Mouse (Mus musculus) CH12.LX (cell line): ENCODE measurements around the gene A630001G21Rik. TPM values are rescaled to one million over a fixed set of nuclear protein-coding genes. Genes with fewer than 3 reads are reported as not detected.

Source experiments
- DNase-seq: peaks from one replicate; pipeline ENCODE4 v3.0.0-alpha.2; 2013; ENCODE audit errors: extremely low read depth
- H3K27ac ChIP-seq: 2 replicates; pipeline ENCODE4 v1.5.1; 2012; ENCODE audit warnings: low read depth, mild to moderate bottlenecking, control low read depth, moderate library complexity; ENCODE audit not compliant: insufficient read depth
- H3K27me3 ChIP-seq: replicated peaks from 2 replicates; pipeline ENCODE3; 2012; ENCODE audit warnings: inconsistent platforms
- H3K36me3 ChIP-seq, 2 experiments: replicated peaks in 1 of 2; 2 replicates each; pipeline versions ENCODE3 to v1.6.1; 2012; ENCODE audit warnings: inconsistent platforms in 1 of 2, low read length in 1 of 2, mild to moderate bottlenecking in 1 of 2, mixed read lengths in 1 of 2, moderate library complexity in 1 of 2; ENCODE audit not compliant: control insufficient read depth in 1 of 2, insufficient read depth in 1 of 2
- H3K4me1 ChIP-seq, 2 experiments: 2 replicates each; pipeline ENCODE4 v1.6.1; 2012; ENCODE audit warnings: inconsistent platforms in 1 of 2, moderate library complexity in 1 of 2; ENCODE audit not compliant: insufficient read depth in 2 of 2, control insufficient read depth in 1 of 2
- H3K4me2 ChIP-seq: 2 replicates; pipeline ENCODE4 v1.6.1; 2012; ENCODE audit warnings: low read depth, mild to moderate bottlenecking, control low read depth; ENCODE audit not compliant: poor library complexity, insufficient read depth, severe bottlenecking
- H3K4me3 ChIP-seq, 3 experiments: fragments of 150-350 bp in 1 of 3; sonication (generic) in 1 of 3; replicated peaks in 1 of 3; 2 replicates each; pipeline versions ENCODE3 to v1.5.1; 2011 to 2012; ENCODE audit warnings: low read depth in 2 of 3, low read length in 2 of 3, mild to moderate bottlenecking in 2 of 3, moderate library complexity in 2 of 3, control low read depth in 1 of 3, improper control_type of control experiment in 1 of 3, inconsistent platforms in 1 of 3, mixed read lengths in 1 of 3; ENCODE audit not compliant: poor library complexity in 1 of 3
- H3K79me2 ChIP-seq: replicated peaks from 2 replicates; pipeline ENCODE4 v1.6.1; 2012; ENCODE audit warnings: mild to moderate bottlenecking, moderate library complexity; ENCODE audit not compliant: control insufficient read depth, poor library complexity, insufficient read depth, severe bottlenecking; ENCODE audit errors: extremely low read depth
- H3K9ac ChIP-seq: 2 replicates; pipeline ENCODE4 v1.6.1; 2012; ENCODE audit warnings: low read depth, mild to moderate bottlenecking, control low read depth, moderate library complexity; ENCODE audit not compliant: insufficient read depth
- H3K9me3 ChIP-seq: replicated peaks from 2 replicates; pipeline ENCODE3; 2012; ENCODE audit warnings: low read length, inconsistent platforms, mixed read lengths
- CHD2 ChIP-seq: IDR thresholded peaks from 2 replicates; pipeline ENCODE4 v1.6.1; 2011; ENCODE audit warnings: low read length, improper control_type of control experiment
- EP300 ChIP-seq: IDR thresholded peaks from 2 replicates; pipeline ENCODE4 v1.6.1; 2011; ENCODE audit warnings: low read length, improper control_type of control experiment
- ETS1 ChIP-seq: conservative IDR thresholded peaks from 2 replicates; pipeline ENCODE4 v1.6.1; 2012; ENCODE audit warnings: low read depth, mild to moderate bottlenecking, inconsistent platforms, low read length, improper control_type of control experiment, moderate library complexity
- GABPA ChIP-seq: IDR thresholded peaks from 2 replicates; pipeline ENCODE4 v1.6.1; 2012; ENCODE audit warnings: low read depth, low read length, improper control_type of control experiment, inconsistent platforms; ENCODE audit not compliant: insufficient replicate concordance
- IRF4 ChIP-seq: IDR thresholded peaks from 2 replicates; pipeline ENCODE4 v1.6.1; 2014; ENCODE audit warnings: low read depth, mild to moderate bottlenecking, inconsistent platforms, low read length, improper control_type of control experiment
- KAT2A ChIP-seq: IDR thresholded peaks from 2 replicates; pipeline ENCODE4 v1.6.1; 2012; ENCODE audit warnings: low read length, improper control_type of control experiment, inconsistent platforms; ENCODE audit not compliant: insufficient replicate concordance
- MAX ChIP-seq: IDR thresholded peaks from 2 replicates; pipeline ENCODE4 v1.6.1; 2011; ENCODE audit warnings: low read length, improper control_type of control experiment
- MAZ ChIP-seq: IDR thresholded peaks from 2 replicates; pipeline ENCODE4 v1.6.1; 2012; ENCODE audit warnings: low read depth, mild to moderate bottlenecking, inconsistent platforms, low read length, improper control_type of control experiment, moderate library complexity
- MEF2A ChIP-seq: IDR thresholded peaks from 2 replicates; pipeline ENCODE4 v1.6.1; 2014; ENCODE audit warnings: low read depth, mild to moderate bottlenecking, inconsistent platforms, low read length, improper control_type of control experiment, borderline replicate concordance
- MYC ChIP-seq: IDR thresholded peaks from 2 replicates; pipeline ENCODE4 v1.6.1; 2011; ENCODE audit warnings: low read depth, mild to moderate bottlenecking, improper control_type of control experiment, low read length
- PAX5 ChIP-seq: IDR thresholded peaks from 2 replicates; pipeline ENCODE4 v1.6.1; 2012; ENCODE audit warnings: low read length, inconsistent platforms, mixed read lengths
- RCOR1 ChIP-seq: conservative IDR thresholded peaks from 2 replicates; pipeline ENCODE4 v1.6.1; 2012; ENCODE audit warnings: low read depth, mild to moderate bottlenecking, inconsistent platforms, low read length, improper control_type of control experiment
- SMC3 ChIP-seq: IDR thresholded peaks from 2 replicates; pipeline ENCODE4 v1.6.1; 2011; ENCODE audit warnings: low read depth, low read length, improper control_type of control experiment
- ZKSCAN1 ChIP-seq: IDR thresholded peaks from 2 replicates; pipeline ENCODE4 v1.6.1; 2012; ENCODE audit warnings: low read depth, inconsistent platforms, low read length, improper control_type of control experiment, borderline replicate concordance
- ZNF384 ChIP-seq: IDR thresholded peaks from 2 replicates; pipeline ENCODE4 v1.6.1; 2012; ENCODE audit warnings: low read depth, low read length, improper control_type of control experiment, inconsistent platforms
- dilution Hi-C: fragments of 300-500 bp; cut with MboI; formaldehyde crosslinking; loops from 2 replicates; pipeline ENCODE4 v1.14.3; 2020; ENCODE audit warnings: low sequenced_read_pairs; ENCODE audit not compliant: extremely low pct_unique_long_range_greater_than_20kb, extremely low pct_ligation_motif_present
- in situ Hi-C: fragments of 300-500 bp; cut with MboI; formaldehyde crosslinking; loops from 3 replicates; pipeline ENCODE4 v1.14.3; 2019; ENCODE audit warnings: low sequenced_read_pairs, low pct_ligation_motif_present, low pct_unique_long_range_greater_than_20kb, mixed read lengths
- polyA plus RNA-seq: library from polyadenylated mRNA; unstranded; fragments of >175 nt; gene quantifications from 2 replicates; pipeline ENCODE4 v1.2.1, GENCODE M21; 2012; ENCODE audit warnings: low read depth; ENCODE audit not compliant: insufficient read length
- total RNA-seq, 2 experiments: library from RNA; depleted of rRNA; stranded (reverse); fragments of 300-350 nt in 1 of 2; fragments of >200 nt in 1 of 2; gene quantifications; 2 replicates each; pipeline ENCODE4 v1.2.3; 2012 to 2014

Gene A630001G21Rik
- total and polyA plus RNA-seq, 3 experiments: 55.8 to 151 (median 139) TPM

DNA sequence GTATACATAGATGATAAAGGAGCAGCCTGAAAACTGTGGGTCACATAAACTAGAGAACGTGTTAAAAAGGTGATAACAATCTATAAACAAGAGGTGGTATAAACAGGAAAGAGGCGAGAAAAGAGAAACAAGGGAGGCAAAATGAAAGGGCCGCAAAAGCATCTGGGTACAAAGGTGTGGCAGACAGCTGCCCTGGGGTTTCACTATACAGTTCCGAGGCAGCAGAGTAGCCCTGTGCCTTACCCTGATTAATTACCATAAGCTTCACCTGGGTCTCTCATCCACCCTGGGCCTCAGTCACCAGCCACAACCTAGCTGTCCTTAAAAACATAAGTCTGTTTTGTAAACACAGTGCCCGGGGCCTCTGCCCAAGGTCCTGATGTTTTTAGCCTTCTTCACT is 91.8 kb downstream of the A630001G21Rik start:
- TF ChIP-seq PAX5 (no peak), ZKSCAN1 (no peak), IRF4 (no peak)
- TF ChIP-seq, all 38 proteins: peak for 0
- no peak overlapping the region; the same call in 1 of the 2 replicates for H3K27ac ChIP-seq
- H3K9ac ChIP-seq: no peak overlapping the region
- H3K4me3 ChIP-seq: no peak overlapping the region
- H3K4me2 ChIP-seq: no peak overlapping the region
- no peaks in the 10 kb centered on the region for H3K27me3 ChIP-seq
- no peaks in the 10 kb centered on the region for H3K79me2 ChIP-seq
- no peak for DNase-seq
- dilution Hi-C loops: no loop called here
- peaks cover 4 to 39% of the 10 kb centered on the region in 2 experiments for H3K36me3 ChIP-seq
- peaks cover 2% of the 10 kb centered on the region for H3K9me3 ChIP-seq
- in situ Hi-C loops: no loop called here
- H3K4me1 ChIP-seq: peaks cover 10 to 21% of the 10 kb centered on the region in 2 experiments

DNA sequence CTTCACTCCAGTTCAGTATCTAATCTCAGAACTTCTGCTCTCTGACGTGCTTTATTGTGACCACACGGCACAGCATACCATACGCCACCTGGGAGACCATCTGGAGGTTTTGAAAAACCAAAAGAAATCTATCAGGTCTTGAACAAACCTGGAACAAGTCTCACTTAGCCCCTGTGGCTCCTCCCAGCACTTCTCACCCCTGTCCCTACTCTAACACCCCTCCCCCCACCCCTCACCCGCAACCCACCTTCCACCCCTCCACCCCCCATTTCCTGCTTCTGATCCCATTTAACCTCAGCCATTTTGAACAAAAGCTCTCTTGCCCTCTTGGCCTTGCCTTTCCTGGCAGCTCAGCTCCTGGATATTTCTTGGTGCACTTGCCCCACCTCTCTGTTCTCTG is 98.2 kb downstream of the A630001G21Rik start:
- TF ChIP-seq SMC3: no peak
- no peak for TF ChIP-seq MAX
- TF ChIP-seq ZNF384: no peak
- no peak for TF ChIP-seq PAX5
- TF ChIP-seq RCOR1: no peak
- TF ChIP-seq KAT2A: no peak
- TF ChIP-seq MEF2A: no peak
- no peak for TF ChIP-seq ETS1
- no peak for TF ChIP-seq ZKSCAN1
- TF ChIP-seq MAZ: no peak
- TF ChIP-seq MYC: no peak
- no peak for TF ChIP-seq GABPA
- TF ChIP-seq CHD2: no peak
- no peak for TF ChIP-seq EP300
- Histone ChIP-seq H3K79me2 (no peaks in the 10 kb centered on the region), H3K36me3 (peaks cover 19 to 75% of the 10 kb centered on the region in 2 experiments), H3K27ac (no peak overlapping the region), H3K4me1 (no peaks in the 10 kb centered on the region), H3K4me3 (no peak overlapping the region), H3K4me2 (no peak overlapping the region), H3K9me3 (no peaks in the 10 kb centered on the region), H3K9ac (no peak overlapping the region), H3K27me3 (no peaks in the 10 kb centered on the region)
- DNase-seq: no peak
- dilution Hi-C loops: no loop called here
- in situ Hi-C loops: no loop called here

Other genes starting within 250 kb of the A630001G21Rik start
- 9.1 and 10.4 TPM in 2 replicates for gene G530012D18Rik, start 203.0 kb downstream of the A630001G21Rik start, total RNA-seq (2012; rRNA removed)
- gene G530012D18Rik, start 203.0 kb downstream of the A630001G21Rik start, total RNA-seq (2014; rRNA removed): not detected in 2 replicates
- 69.3 and 72.5 TPM in 2 replicates for gene G530012D18Rik, start 203.0 kb downstream of the A630001G21Rik start, polyA plus RNA-seq
- gene Sp110, start 179.8 kb downstream of the A630001G21Rik start, total RNA-seq (2012; rRNA removed): 61.7 and 62.8 TPM in 2 replicates
- gene Sp110, start 179.8 kb downstream of the A630001G21Rik start, total RNA-seq (2014; rRNA removed): 72.0 and 77.8 TPM in 2 replicates
- 169 and 175 TPM in 2 replicates for gene Sp110, start 179.8 kb downstream of the A630001G21Rik start, polyA plus RNA-seq
- gene Sp140, start 178.3 kb downstream of the A630001G21Rik start, total RNA-seq (2012; rRNA removed): 116 and 127 TPM in 2 replicates
- gene Sp140, start 178.3 kb downstream of the A630001G21Rik start, total RNA-seq (2014; rRNA removed): 197 and 211 TPM in 2 replicates
- gene Sp140, start 178.3 kb downstream of the A630001G21Rik start, polyA plus RNA-seq: 241 and 256 TPM in 2 replicates
- gene Sp100, start 128.7 kb downstream of the A630001G21Rik start, total RNA-seq (2012; rRNA removed): 21.1 and 24.7 TPM in 2 replicates
- gene Sp100, start 128.7 kb downstream of the A630001G21Rik start, total RNA-seq (2014; rRNA removed): 64.6 and 74.0 TPM in 2 replicates
- 54.1 and 59.5 TPM in 2 replicates for gene Sp100, start 128.7 kb downstream of the A630001G21Rik start, polyA plus RNA-seq
- 90.2 and 101 TPM in 2 replicates for gene Cab39, start 14.8 kb upstream of the A630001G21Rik start, total RNA-seq (2012; rRNA removed)
- 239 and 263 TPM in 2 replicates for gene Cab39, start 14.8 kb upstream of the A630001G21Rik start, total RNA-seq (2014; rRNA removed)
- gene Cab39, start 14.8 kb upstream of the A630001G21Rik start, polyA plus RNA-seq: 98.4 and 111 TPM in 2 replicates
- 83.3 and 107 TPM in 2 replicates for gene Itm2c, start 115.6 kb upstream of the A630001G21Rik start, total RNA-seq (2012; rRNA removed)
- gene Itm2c, start 115.6 kb upstream of the A630001G21Rik start, total RNA-seq (2014; rRNA removed): 87.9 and 96.2 TPM in 2 replicates
- 72.1 and 76.6 TPM in 2 replicates for gene Itm2c, start 115.6 kb upstream of the A630001G21Rik start, polyA plus RNA-seq
- 0.08 and 0.17 TPM in 2 replicates for gene 4933407L21Rik, start 149.8 kb upstream of the A630001G21Rik start, total RNA-seq (2012; rRNA removed)
- 0.19 and 0.36 TPM in 2 replicates for gene 4933407L21Rik, start 149.8 kb upstream of the A630001G21Rik start, total RNA-seq (2014; rRNA removed)
- 0.31 and 0.71 TPM in 2 replicates for gene 4933407L21Rik, start 149.8 kb upstream of the A630001G21Rik start, polyA plus RNA-seq
- gene Gpr55, start 182.4 kb upstream of the A630001G21Rik start, total RNA-seq (2012; rRNA removed): 24.3 and 25.6 TPM in 2 replicates
- gene Gpr55, start 182.4 kb upstream of the A630001G21Rik start, total RNA-seq (2014; rRNA removed): 16.2 and 16.4 TPM in 2 replicates
- 17.3 and 20.3 TPM in 2 replicates for gene Gpr55, start 182.4 kb upstream of the A630001G21Rik start, polyA plus RNA-seq
- not detected in 2 replicates for gene Spata3, start 238.2 kb upstream of the A630001G21Rik start, total RNA-seq (2012; rRNA removed)
- not detected in 2 replicates for gene Spata3, start 238.2 kb upstream of the A630001G21Rik start, total RNA-seq (2014; rRNA removed)
- not detected in 2 replicates for gene Spata3, start 238.2 kb upstream of the A630001G21Rik start, polyA plus RNA-seq